Mouse (Mus musculus): ENCODE measurements around the gene Lekr1.

DNA sequence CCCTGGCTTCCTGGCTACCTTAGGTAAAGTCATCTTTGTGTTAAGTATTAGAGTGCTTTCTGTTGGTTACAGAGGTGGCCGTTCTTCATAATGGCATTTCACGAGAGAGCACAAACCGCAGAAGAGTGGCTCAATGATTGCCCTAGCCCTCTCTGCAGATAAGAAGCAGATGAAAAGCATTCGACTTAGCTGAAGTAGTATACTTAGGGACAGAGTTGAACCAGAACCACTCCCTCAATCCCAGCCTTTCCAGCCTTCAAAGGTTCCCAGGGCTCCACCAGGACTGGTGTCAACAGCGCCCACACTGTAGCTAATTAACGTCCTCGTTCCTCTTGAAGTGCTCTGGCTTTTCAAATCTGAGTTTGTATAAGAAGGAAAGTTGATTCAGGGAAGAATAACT is 166.4 kb downstream of the Lekr1 start:
- no peak for TF ChIP-seq MYOG (IDR thresholded peaks at IDR 0.05; ENCODE audit: control insufficient read depth, extremely low read depth, insufficient read length)
- no peak for TF ChIP-seq CEBPB (IDR thresholded peaks at IDR 0.05; ENCODE audit: low read depth)
- TF ChIP-seq MAX (IDR thresholded peaks at IDR 0.05), result no peak
- TF ChIP-seq CTCF (IDR thresholded peaks at IDR 0.05; ENCODE audit: control insufficient read depth, insufficient read depth, insufficient read length), result no peak
- no peak for TF ChIP-seq USF1 (IDR thresholded peaks at IDR 0.05; ENCODE audit: low read depth)

Data from C2C12 (cell line).